Mouse (Mus musculus): ENCODE results near the gene Pitpnc1.

Gene Pitpnc1

GRCm38 (mm10) chr11:107292036-107292435, 178.5 kb downstream of the Pitpnc1 start:
- in situ Hi-C loops (cut with MboI; ENCODE audit: unreplicated experiment in 2 of 2), result no loop called here

- in situ Hi-C loops (cut with MboI; ENCODE audit: unreplicated experiment in 2 of 2), result no loop called here
Observed at GRCm38 (mm10) chr11:107288186-107288563, 182.3 kb downstream of the Pitpnc1 start.

- in situ Hi-C loops (cut with MboI; ENCODE audit: unreplicated experiment in 2 of 2), result no loop called here
Observed at GRCm38 (mm10) chr11:107287215-107288185, 183.0 kb downstream of the Pitpnc1 start.

GRCm38 (mm10) chr11:107285731-107286130, 184.8 kb downstream of the Pitpnc1 start:
- in situ Hi-C loops (cut with MboI; ENCODE audit: unreplicated experiment in 2 of 2), result no loop called here

GRCm38 (mm10) chr11:107283632-107284031, 186.9 kb downstream of the Pitpnc1 start:
- in situ Hi-C loops (cut with MboI; ENCODE audit: unreplicated experiment in 2 of 2), result no loop called here

- in situ Hi-C loops (cut with MboI; ENCODE audit: unreplicated experiment in 2 of 2), result no loop called here
Observed at GRCm38 (mm10) chr11:107282481-107282880, 188.0 kb downstream of the Pitpnc1 start.

GRCm38 (mm10) chr11:107279258-107279657, 191.2 kb downstream of the Pitpnc1 start:
- in situ Hi-C loops (cut with MboI; ENCODE audit: unreplicated experiment in 2 of 2), result loop anchor here (5.0 kb wide), 2 partner anchors 108 to 193 kb away; partner anchors contain the start of gene Pitpnc1 (in 2 of the 2)

GRCm38 (mm10) chr11:107276898-107277297, 193.6 kb downstream of the Pitpnc1 start:
- in situ Hi-C loops (cut with MboI; ENCODE audit: unreplicated experiment in 2 of 2), result loop anchor here (5.0 kb wide), 2 partner anchors 110 to 195 kb away; partner anchors contain the start of gene Pitpnc1 (in 2 of the 2)

GRCm38 (mm10) chr11:107276337-107276736, 194.2 kb downstream of the Pitpnc1 start:
- in situ Hi-C loops (cut with MboI; ENCODE audit: unreplicated experiment in 2 of 2), result loop anchor here (5.0 kb wide), 2 partner anchors 111 to 196 kb away; partner anchors contain the start of gene Pitpnc1 (in 2 of the 2)

GRCm38 (mm10) chr11:107275902-107276301, 194.6 kb downstream of the Pitpnc1 start:
- in situ Hi-C loops (cut with MboI; ENCODE audit: unreplicated experiment in 2 of 2), result loop anchor here (5.0 kb wide), 2 partner anchors 111 to 196 kb away; partner anchors contain the start of gene Pitpnc1 (in 2 of the 2)

- in situ Hi-C loops (cut with MboI; ENCODE audit: unreplicated experiment in 2 of 2), result no loop called here
Observed at GRCm38 (mm10) chr11:107274206-107274605, 196.3 kb downstream of the Pitpnc1 start.

GRCm38 (mm10) chr11:107272351-107272975, 198.0 kb downstream of the Pitpnc1 start:
- in situ Hi-C loops (cut with MboI; ENCODE audit: unreplicated experiment in 2 of 2), result no loop called here

GRCm38 (mm10) chr11:107270564-107270963, 199.9 kb downstream of the Pitpnc1 start:
- in situ Hi-C loops (cut with MboI; ENCODE audit: unreplicated experiment in 2 of 2), result no loop called here

GRCm38 (mm10) chr11:107267522-107267921, 203.0 kb downstream of the Pitpnc1 start:
- in situ Hi-C loops (cut with MboI; ENCODE audit: unreplicated experiment in 2 of 2), result no loop called here

GRCm38 (mm10) chr11:107265861-107266260, 204.6 kb downstream of the Pitpnc1 start:
- in situ Hi-C loops (cut with MboI; ENCODE audit: unreplicated experiment in 2 of 2), result no loop called here

GRCm38 (mm10) chr11:107264889-107265615, 205.4 kb downstream of the Pitpnc1 start:
- in situ Hi-C loops (cut with MboI; ENCODE audit: unreplicated experiment in 2 of 2), result no loop called here

- in situ Hi-C loops (cut with MboI; ENCODE audit: unreplicated experiment in 2 of 2), result no loop called here
Observed at GRCm38 (mm10) chr11:107263838-107264237, 206.7 kb downstream of the Pitpnc1 start.

GRCm38 (mm10) chr11:107259428-107259827, 211.1 kb downstream of the Pitpnc1 start:
- in situ Hi-C loops (cut with MboI; ENCODE audit: unreplicated experiment in 2 of 2), result no loop called here

GRCm38 (mm10) chr11:107255185-107255584, 215.3 kb downstream of the Pitpnc1 start:
- in situ Hi-C loops (cut with MboI; ENCODE audit: unreplicated experiment in 2 of 2), result no loop called here

- in situ Hi-C loops (cut with MboI; ENCODE audit: unreplicated experiment in 2 of 2), result no loop called here
Observed at GRCm38 (mm10) chr11:107254181-107254580, 216.3 kb downstream of the Pitpnc1 start.

GRCm38 (mm10) chr11:107252026-107252425, 218.5 kb downstream of the Pitpnc1 start:
- in situ Hi-C loops (cut with MboI; ENCODE audit: unreplicated experiment in 2 of 2), result no loop called here
